Mouse (Mus musculus): ENCODE data around the gene Slc18a3.

Slc18a3 gene

DNA sequence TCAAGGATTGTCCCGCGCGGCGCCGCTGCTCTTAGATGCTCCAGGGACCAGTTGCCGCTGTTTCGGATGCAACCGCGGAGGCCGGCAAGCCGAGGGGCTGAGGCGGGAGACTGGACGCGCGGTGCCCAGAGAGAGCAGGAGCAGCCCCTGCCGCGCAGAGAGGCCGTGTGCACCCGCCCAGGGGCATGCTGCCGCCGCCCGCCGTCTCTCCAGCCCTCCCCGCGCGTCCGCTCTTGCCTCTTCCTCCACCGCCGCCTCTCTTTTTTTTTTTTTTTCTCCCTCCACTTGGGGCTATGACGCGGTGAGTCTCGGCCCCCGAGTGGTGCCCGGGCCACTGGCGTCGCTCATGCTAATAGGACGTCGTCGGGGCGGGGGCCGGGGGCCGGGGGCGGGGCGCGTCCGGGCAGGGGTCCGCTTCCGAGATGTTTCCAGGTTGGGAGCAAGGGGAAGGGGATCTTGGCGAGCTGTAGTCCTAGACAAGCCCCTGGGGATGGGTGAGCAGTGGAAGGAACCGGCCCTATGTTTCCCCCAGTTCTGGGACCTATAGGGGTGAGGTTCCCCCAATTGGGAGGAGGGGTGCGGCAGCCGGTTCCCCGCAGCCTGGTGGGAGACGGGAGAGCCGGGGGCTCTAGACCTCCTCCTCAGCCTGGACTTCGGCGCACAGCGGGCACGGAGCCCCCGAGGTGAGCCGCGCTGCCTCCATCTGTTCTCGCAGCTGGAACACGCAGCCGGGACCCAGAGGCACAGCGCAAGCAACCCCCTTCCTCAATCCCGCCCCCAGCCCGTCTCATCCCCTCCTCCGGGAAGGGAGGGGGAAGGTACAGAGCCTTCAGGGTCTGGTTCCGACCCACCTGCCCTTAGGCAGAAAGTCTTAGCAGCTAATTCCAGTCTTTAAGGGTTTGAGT, at the start of gene Slc18a3:
TSS of gene Slc18a3 (minus strand) at position 250 of the 905 bp plus-strand sequence.
- DNase-seq (ENCODE audit: low read depth), result no peak

DNA sequence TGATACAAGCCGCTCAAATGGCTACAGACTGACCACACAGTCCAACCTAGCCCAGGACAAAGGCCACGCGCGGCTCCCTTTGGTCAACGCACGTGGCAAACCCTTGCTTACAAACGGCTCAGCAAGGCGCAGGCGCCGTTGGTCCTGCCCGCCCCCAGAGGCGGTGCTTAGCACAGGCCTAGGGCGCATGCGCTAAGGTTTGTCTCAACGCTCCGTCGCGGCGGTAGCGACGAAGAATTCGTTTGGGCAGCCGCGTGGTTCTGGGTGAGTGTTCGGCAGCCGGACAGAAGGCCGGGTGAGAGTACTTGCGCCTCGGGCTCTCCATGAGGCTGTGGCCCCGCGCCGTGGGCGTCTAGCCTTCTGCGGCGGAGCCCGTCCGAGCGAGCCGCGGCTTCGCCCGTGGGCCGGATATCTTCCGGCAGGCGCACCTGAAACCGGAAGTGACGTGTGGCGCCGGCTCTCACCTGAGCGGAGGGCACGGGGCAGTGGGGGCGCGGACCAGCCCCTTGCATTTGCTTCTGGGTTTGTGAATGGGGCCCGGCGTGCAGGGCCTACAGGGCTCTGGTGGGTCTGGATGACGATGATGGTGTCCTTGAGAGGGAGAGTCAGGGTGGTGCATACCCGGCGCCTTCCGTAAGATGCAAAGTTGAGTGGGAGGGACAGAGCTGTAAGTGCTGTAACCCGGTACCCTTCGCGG, 48.8 kb upstream of the Slc18a3 start, which contains the start of gene Ercc6:
TSS of gene Ercc6 (plus strand) at position 186 of the 697 bp plus-strand sequence.
- DNase-seq (ENCODE audit: low read depth), result peak; percentile 85

GRCm38 (mm10) chr14:32512912-32513311, 48.3 kb upstream of the Slc18a3 start:
- DNase-seq (ENCODE audit: low read depth), result no peak

DNA sequence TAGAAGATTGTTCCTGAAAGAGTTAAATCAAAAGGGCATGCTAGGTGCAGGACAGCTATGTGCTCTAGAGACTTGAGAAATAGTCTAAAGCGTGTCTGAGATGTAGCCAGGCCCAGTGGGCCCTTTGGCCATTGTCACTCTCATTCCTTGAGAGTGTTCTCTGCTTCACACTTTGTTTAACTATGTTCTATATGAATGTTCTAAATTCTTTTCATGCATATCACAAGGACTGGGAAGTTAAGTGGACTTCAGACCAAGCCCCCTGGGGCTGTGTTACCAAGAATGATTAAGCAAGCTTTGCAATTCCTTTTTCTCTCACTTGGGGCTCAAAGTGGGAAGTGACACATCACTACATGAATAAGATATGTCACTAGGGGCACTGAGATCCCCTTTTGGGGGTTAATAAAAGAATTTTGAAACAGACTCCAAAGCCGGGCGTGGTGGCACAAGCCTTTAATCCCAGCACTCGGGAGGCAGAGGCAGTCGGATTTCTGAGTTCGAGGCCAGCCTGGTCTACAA, 44.9 kb upstream of the Slc18a3 start:
- no peak for DNase-seq (ENCODE audit: low read depth)

- peak; percentile 54 for DNase-seq (ENCODE audit: low read depth)
Measured at GRCm38 (mm10) chr14:32508105-32508835, 43.6 kb upstream of the Slc18a3 start.

DNA sequence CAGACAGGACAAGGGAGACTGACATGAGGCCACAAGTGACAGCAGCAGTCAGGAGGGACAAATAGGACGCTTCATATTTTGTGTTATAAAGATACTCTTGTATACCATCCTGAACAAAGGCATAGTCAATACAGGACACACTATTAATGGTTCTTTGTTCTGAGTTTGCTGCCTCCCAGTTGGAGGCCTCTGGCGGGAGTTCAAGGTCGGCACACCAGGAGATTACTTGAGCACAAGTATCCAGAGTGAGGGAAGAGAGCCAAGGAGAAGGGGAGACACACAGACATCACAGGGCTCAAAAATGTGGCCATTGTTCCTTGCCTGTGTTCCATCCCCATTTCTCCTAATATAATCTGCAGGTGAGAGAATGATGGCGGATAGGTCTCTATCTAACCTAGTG, 42.6 kb upstream of the Slc18a3 start:
- DNase-seq (ENCODE audit: low read depth), result no peak

- DNase-seq (ENCODE audit: low read depth), result no peak
Measured at GRCm38 (mm10) chr14:32506329-32506728, 41.7 kb upstream of the Slc18a3 start.

GRCm38 (mm10) chr14:32503897-32504296, 39.2 kb upstream of the Slc18a3 start:
- no peak for DNase-seq (ENCODE audit: low read depth)

DNA sequence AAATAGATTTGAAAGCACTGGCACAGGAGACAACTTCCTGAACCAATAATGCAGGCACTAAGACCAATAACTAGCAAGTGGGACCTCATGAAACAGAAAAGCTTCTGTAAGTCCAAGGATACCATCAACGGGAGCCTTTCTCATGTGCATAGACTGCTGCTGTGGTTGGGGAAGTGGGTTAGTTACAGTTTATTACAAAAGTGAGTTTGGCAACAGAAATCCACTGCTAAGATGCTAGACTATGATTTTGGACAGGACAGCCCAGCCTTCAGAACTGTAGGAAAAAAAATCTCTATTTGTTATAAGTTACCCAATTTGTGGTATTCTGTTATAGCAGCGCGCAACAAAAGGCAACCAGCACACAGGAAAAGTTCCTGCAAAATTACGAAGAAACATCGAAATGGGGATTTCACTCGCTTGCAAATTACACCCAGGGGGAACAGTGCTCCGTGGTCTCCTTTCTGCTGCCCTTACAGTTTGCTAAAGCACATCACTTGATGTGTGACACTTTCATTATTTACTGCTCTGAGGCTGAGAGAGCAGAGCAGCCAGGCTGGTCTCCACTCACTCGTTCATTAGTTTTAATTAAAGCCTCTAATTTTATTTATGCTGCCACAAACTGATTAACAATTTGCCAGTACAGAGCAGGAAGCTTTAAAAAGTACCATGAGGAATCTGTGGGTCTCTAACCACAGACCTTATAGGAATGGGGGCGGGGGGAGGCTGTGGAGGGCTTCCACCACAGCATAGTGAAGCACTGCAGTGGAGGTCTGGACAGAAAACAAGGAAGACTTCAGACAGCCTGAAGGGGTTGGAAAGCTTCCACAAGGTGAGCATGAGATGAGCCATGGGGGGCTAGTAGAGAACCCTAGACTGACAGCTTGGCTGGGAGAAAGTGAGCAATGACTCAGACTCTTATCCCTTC, 38.4 kb upstream of the Slc18a3 start:
- DNase-seq (ENCODE audit: low read depth), result no peak

DNA sequence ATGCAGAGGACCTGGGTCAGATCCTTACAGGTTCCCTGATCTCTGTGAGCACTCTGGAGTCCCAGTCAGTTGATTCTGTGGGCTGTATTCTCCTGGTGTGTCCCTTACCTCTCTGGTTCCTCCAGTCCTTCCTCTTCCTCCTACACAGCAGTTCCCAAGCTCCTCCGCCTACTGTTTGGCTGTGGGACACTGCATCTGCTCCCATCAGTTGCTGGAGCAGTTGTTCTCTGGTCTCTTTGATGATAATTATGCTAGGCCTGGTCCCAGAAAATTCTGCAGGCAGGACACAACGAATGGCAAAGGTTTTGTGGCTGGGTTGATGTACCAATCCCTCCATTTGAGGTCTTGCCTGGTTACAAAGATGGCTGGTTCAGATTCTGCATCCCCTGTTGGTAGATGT, 36.7 kb upstream of the Slc18a3 start:
- DNase-seq (ENCODE audit: low read depth), result no peak

GRCm38 (mm10) chr14:32496115-32496850, 31.6 kb upstream of the Slc18a3 start:
- no peak for DNase-seq (ENCODE audit: low read depth)

DNA sequence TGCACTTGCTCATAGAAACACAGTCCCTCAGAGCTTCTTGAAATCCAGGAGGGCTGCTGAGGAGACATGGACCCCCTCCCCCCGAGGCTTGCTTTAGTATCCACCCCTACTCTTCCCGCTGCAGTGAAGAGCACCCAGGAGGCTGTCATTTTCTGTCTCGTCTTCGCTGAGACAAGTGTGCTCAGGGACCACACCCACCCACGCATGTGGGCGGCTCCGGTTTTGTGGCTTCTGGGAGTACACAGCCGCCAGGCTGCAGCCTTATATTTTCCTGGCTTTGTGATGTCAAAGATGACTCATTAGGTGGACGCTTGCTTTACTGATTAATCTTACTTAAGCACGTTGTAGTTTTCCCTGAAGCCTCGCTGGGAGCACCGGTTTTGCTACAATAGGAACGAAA, 27.9 kb upstream of the Slc18a3 start:
- DNase-seq (ENCODE audit: low read depth), result peak; percentile 42

GRCm38 (mm10) chr14:32482061-32482460, 17.4 kb upstream of the Slc18a3 start:
- DNase-seq (ENCODE audit: low read depth), result no peak

DNA sequence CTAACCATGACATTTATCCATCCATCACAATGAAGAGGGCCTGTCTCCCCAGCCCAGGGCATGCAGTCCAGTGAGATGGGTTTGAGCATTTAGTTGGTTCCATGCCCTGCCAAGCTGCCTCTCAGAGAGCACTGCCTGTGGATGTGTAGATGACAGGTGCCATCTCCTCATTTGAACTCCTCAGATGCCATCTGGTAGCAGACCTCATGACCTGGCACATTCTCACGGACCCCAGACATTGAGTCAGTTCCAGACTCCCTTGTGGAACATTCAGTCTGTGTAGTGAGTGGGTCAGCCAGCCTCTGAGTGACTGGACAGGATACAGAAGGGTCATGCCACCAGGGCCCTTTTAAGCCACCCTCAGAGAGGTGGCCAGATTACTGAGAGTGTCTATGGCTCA, 12.9 kb upstream of the Slc18a3 start:
- DNase-seq (ENCODE audit: low read depth), result no peak

DNA sequence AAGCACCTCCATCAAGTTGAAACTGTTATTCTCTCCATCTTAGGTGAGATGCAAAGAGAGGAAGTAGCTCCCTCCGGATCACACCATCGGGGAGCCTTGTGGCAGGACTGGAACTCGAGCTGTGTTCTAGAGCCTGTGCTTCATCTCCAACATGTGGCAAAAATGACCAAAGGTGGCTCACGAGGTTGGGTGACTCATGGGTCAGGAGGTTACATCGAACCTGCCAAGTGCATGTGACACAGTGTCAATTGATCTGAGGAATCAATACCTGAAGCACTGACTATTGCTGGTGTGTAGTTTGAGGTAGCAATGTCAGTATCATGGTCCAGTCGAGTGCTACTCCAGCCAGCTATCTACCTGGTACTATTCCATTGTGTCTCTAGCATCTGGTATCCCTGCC, 11.9 kb upstream of the Slc18a3 start:
- DNase-seq (ENCODE audit: low read depth), result no peak

DNA sequence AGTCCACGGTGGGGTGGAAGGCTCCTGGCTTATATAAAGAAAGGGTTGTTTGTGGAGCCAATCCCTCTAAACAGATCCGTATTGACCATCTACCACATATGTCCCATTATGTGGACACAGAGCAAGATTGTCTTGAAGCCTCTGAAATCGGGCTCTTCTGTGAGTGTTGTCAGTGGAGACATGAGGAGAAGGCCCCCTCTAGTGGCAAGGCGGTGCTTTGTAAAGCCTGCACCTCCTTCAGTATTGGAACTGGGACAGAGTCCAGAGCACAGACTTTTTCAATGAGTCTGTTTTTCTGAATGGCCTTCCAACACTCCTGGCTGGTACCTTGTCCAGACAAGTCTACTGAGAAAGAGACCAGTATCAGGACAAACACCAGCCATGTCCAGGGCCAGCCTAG, 8.3 kb upstream of the Slc18a3 start:
- DNase-seq (ENCODE audit: low read depth), result no peak

DNA sequence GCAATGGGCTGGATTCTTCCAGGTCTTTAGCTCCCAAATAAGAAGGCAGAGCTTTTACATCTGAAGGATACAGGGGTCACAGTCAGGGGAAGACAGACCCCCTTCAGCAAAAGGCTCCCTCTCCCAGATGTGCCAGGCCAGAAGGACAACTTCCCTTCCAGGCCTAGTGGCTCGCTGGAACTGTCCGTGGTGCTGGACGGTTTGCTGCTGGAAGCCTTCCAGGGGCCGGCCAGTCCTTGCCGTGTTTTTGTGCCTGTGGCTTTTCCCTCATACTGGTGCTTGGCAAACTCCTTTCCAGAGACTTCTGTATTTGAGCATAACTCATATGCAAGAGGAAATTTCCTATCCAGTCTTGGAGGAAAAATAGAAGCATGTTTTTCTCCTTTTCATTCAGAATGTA, 3.0 kb upstream of the Slc18a3 start:
- DNase-seq (ENCODE audit: low read depth), result no peak

- no peak for DNase-seq (ENCODE audit: low read depth)
Measured at GRCm38 (mm10) chr14:32465889-32466288, 1.2 kb upstream of the Slc18a3 start, which contains the start of gene Chat. TSS of gene Chat (minus strand) at chr14:32465989.

DNA sequence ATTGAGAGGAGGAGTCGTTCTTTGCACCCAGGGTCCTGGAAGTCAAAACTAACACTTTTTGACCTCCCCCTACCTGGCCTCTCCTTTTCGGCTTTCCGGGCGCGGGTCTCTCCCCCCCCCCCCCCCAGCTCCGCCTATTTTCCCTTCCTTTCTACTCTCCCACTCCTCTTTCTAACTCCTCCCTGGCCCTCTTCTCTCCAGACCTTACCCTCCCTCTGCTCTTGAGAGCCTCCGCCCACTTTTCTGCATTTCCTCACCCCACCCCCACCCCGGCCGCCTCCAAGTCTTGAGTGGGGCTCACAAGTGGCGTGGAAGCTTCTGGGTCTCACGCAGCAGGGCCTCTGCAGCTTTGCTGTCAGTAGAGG, 838 bp upstream of the Slc18a3 start:
- no peak for DNase-seq (ENCODE audit: low read depth)

Measured in c-Kit-positive CD71-positive TER-119-negative erythroid progenitor cells, embryonic 14.5 days (primary cell).